Mouse (Mus musculus) embryo, embryonic 11 days (tissue): ENCODE results near the gene Trpv3.
"Not testable (repeated sequence)": the region's sequence is repeated elsewhere in the genome, so short reads cannot be mapped to it uniquely, and the experiment has no call there.

Experiments
- DNase-seq: peaks from one replicate; pipeline ENCODE4 v3.0.0-alpha.2; 2015

The Trpv3 gene

GRCm38 (mm10) chr11:73303123-73303522 is 35.9 kb downstream of the Trpv3 start:
- no peak for DNase-seq

- no peak for DNase-seq
Observed at GRCm38 (mm10) chr11:73315961-73316360, 48.8 kb downstream of the Trpv3 start.

DNA sequence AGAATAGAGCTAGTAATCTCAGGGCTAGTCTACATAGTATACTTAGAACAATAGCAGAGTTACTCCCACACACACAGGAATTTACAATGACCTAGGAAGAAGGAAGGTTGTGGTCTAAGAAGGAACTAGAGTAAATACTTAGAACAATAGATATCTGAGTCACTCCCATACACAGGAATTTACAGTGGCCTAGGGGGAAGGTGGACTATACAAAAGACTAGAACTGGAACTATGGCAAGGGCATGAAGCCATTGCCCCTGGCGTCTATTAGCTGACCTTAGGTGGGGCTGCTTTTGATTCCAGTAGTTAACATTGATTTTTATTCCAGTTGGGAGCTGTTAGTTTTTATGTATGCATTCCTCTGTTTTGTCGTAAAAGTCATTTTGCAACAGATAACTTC is 51.4 kb downstream of the Trpv3 start:
- DNase-seq, result not testable (repeated sequence)

- not testable (repeated sequence) for DNase-seq
Observed at GRCm38 (mm10) chr11:73321064-73321463, 53.9 kb downstream of the Trpv3 start.

DNA sequence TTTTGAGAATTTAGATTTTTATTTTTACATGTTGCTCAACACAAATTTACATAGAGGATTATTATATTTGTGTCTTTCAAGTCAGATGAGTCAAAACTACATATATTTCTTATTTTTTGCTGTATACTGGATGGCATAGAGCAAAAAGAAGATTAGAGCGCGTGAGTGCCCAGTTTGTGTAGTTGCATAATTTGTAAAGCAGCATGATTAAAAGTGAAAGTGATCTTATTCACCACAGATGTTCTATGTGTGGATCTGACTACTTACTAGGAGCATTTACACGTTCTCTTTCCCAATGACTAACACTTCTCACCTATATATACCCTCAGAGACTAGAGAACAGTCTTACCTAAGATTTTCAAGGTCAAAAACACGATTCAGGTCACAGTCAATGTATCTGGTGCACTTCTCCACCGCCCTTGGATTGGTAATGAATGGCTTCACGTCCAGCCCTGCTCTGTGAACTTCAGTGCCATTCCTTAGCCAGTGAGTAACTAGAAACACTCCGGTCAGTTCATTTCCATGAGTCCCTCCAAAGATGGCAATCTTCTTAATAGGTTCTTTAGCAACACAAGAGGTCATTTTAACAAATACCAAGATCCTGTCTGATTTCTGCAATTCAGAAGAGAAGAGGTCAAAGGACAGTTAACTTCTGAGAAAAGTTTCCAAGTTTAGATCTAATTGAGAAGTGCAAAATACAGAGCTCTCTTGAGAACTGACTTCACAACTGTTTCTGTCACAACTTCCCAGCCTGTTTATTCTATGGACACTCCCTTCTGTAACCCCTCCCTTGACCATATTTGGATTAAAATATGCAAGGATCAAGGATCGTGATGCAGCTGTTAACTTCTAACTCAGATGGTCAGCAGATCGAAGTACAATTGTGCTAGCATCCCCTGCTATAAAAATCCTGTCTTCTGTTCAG is 57.0 kb downstream of the Trpv3 start:
- DNase-seq, result no peak

DNA sequence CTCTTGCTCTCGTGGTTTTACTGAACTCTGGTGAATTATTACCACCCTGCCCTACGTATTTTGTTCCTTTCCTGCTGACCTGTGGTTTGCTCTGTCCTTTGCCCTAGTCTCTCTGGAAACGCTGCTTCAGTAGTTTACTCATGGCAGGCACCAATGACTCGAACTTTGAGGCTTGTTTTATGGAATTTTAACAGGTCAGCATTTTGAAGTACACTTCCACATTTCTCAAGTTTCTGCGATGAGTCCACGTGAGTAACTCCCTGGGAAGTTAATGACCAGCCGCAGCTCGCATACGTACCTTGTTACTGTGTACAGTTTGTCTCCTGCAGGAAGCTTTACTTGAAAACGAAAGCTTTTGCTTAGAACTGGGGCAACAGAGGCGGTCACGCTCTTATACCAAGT is 59.3 kb downstream of the Trpv3 start:
- peak; percentile 4 for DNase-seq

DNA sequence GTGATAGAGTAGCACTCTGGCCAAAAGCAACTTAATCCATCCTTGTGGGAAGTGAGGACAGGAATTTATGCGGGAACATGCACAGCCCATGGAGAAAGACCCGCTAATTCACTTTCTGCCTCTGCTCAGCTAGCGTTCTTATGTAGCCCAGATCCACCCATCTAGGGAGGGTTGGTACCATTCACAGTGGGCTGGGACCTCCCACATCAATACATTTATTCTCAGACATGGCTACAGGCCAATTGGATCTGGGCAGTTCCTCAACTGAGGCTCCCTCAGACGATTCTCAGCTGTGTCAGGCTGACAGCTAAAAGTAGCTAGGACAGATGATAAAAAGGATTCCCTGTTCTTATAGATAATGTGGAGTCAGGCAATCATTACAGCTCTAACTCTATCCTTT is 60.2 kb downstream of the Trpv3 start:
- no peak for DNase-seq

- no peak for DNase-seq
Observed at GRCm38 (mm10) chr11:73329442-73329841, 62.3 kb downstream of the Trpv3 start, which contains the start of the genes Aspa, Gm49340 and Spata22. Gene Aspa, minus strand, starts transcription at chr11:73329596. Gene Gm49340, plus strand, starts transcription at chr11:73329741. Gene Spata22, plus strand, starts transcription at chr11:73329741.

- DNase-seq, result no peak
Observed at GRCm38 (mm10) chr11:73333357-73333756, 66.2 kb downstream of the Trpv3 start.

DNA sequence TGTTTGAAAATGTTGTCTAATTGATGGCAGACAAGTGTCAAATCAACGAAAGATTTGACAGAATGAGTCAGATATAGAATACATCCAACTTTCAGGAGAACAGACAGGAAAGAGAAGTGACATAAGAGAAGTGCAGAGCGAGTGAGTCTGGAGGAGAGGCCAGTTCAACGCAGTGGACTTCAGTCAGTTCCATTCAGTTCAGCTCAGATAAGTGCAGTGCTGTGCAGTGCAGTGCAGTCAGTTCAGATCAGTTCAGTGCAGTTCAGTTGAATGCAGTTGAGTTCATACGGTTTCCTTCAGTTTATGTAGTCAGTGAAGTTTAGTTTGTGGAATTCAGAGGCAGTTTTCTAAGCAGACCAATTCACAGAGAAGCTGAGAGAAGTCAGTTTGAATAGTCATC is 69.7 kb downstream of the Trpv3 start:
- DNase-seq, result no peak
